In the genomic region with DNA sequence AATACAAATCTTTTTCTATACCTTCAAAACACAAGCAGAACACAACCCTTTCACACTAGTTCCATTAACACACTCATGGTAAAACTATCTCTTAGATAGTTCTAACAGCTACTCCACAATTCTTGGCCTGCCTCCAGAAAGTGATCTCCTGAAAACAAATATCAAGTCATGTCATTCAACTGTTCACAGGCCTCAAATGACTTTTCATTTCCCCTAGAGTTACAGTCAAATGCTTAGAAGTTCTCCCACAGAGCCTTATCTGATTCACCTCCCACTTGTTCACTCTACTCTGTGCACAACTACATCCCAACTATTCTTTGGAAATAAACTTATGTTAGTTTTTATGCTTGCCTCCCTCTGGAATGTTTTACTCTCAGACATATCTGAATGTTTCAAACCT, we compare ENCODE assay signal across 23 mouse cellular contexts. TPM values are rescaled to one million over a fixed set of nuclear protein-coding genes. Genes with fewer than 3 reads are reported as not detected.
DNase-seq lines count a peak whose midpoint lies in the region; ATAC-seq lines count a peak whose summit lies in the region.
"Had no signal": no experiment of that assay in that cellular context is flagged by ENCODE, and none has a peak within 500 bp of the region (broad histone marks: within the 10 kb centered on the region; RNA-seq: fewer than 3 reads in every experiment).

No protein-coding gene starts in this region.

- H3K9me3 ChIP-seq in heart, embryonic 11.5 days (replicated peaks; ENCODE audit: control insufficient read depth, low read length), result no peaks in the 10 kb centered on the region
- no peaks in the 10 kb centered on the region for H3K9me3 ChIP-seq in embryonic facial prominence, embryonic 10.5 days
- H3K9me3 ChIP-seq in forebrain, embryonic 11.5 days (ENCODE audit: control insufficient read depth, low read length), result no peaks in the 10 kb centered on the region
- H3K9me3 ChIP-seq: embryonic facial prominence, embryonic 15.5 days; forebrain, embryonic 10.5 days; heart, embryonic 10.5 days; hindbrain, embryonic 15.5 days; limb, embryonic 12.5 days; liver, embryonic 13.5 days; megakaryocyte, embryonic 14.5 days; stomach, embryonic 15.5 days had no signal

- H3K36me3 ChIP-seq in heart, embryonic 11.5 days (ENCODE audit: control insufficient read depth, insufficient read depth, low read length), result peaks cover 2% of the 10 kb centered on the region; the same call in 1 of the 2 replicates
- peaks cover 12% of the 10 kb centered on the region; the same call in 1 of the 2 replicates for H3K36me3 ChIP-seq in embryonic facial prominence, embryonic 10.5 days (replicated peaks)
- H3K36me3 ChIP-seq in forebrain, embryonic 11.5 days (ENCODE audit: control insufficient read depth, insufficient read depth, low read length), result no peaks in the 10 kb centered on the region
- H3K36me3 ChIP-seq: embryonic facial prominence, embryonic 15.5 days; hindbrain, embryonic 15.5 days; stomach, embryonic 15.5 days had no signal

- H3K4me3 ChIP-seq in heart, embryonic 11.5 days (ENCODE audit: low read depth, low read length), result no peak overlapping the region
- H3K4me3 ChIP-seq in embryonic facial prominence, embryonic 10.5 days, result no peak overlapping the region
- H3K4me3 ChIP-seq in forebrain, embryonic 11.5 days (ENCODE audit: low read depth, low read length), result no peak overlapping the region
- H3K4me3 ChIP-seq: embryonic facial prominence, embryonic 15.5 days; forebrain, embryonic 10.5 days; heart, embryonic 10.5 days; hindbrain, embryonic 15.5 days; limb, embryonic 12.5 days; liver, embryonic 13.5 days; megakaryocyte, embryonic 14.5 days; stomach, embryonic 15.5 days had no signal

- no peak overlapping the region for H3K27ac ChIP-seq in heart, embryonic 11.5 days (ENCODE audit: low read depth, low read length)
- H3K27ac ChIP-seq in embryonic facial prominence, embryonic 10.5 days (replicated peaks), result no peak overlapping the region
- H3K27ac ChIP-seq in forebrain, embryonic 11.5 days (ENCODE audit: low read depth, low read length), result no peak overlapping the region
- H3K27ac ChIP-seq: embryonic facial prominence, embryonic 15.5 days; forebrain, embryonic 10.5 days; heart, embryonic 10.5 days; hindbrain, embryonic 15.5 days; limb, embryonic 12.5 days; liver, embryonic 13.5 days; stomach, embryonic 15.5 days had no signal

- H3K27me3 ChIP-seq in heart, embryonic 11.5 days (ENCODE audit: control insufficient read depth, insufficient read depth, low read length), result no peaks in the 10 kb centered on the region
- H3K27me3 ChIP-seq in embryonic facial prominence, embryonic 10.5 days (replicated peaks; ENCODE audit: low read depth, poor library complexity, severe bottlenecking), result no peaks in the 10 kb centered on the region
- H3K27me3 ChIP-seq in forebrain, embryonic 11.5 days (ENCODE audit: control insufficient read depth, insufficient read depth, low read length), result no peaks in the 10 kb centered on the region
- H3K27me3 ChIP-seq: embryonic facial prominence, embryonic 15.5 days; hindbrain, embryonic 15.5 days; limb, embryonic 12.5 days; liver, embryonic 13.5 days; megakaryocyte, embryonic 14.5 days; stomach, embryonic 15.5 days had no signal

- peaks cover 3% of the 10 kb centered on the region; the same call in 1 of the 2 replicates for H3K4me1 ChIP-seq in heart, embryonic 11.5 days (ENCODE audit: control insufficient read depth, insufficient read depth, low read length)
- H3K4me1 ChIP-seq in embryonic facial prominence, embryonic 10.5 days, result no peaks in the 10 kb centered on the region
- H3K4me1 ChIP-seq in forebrain, embryonic 11.5 days (replicated peaks; ENCODE audit: control insufficient read depth, insufficient read depth, low read length), result no peaks in the 10 kb centered on the region
- H3K4me1 ChIP-seq: embryonic facial prominence, embryonic 15.5 days; forebrain, embryonic 10.5 days; heart, embryonic 10.5 days; limb, embryonic 12.5 days; stomach, embryonic 15.5 days had no signal

- DNase-seq in heart, postnatal 4 days, result peak; percentile 14
- DNase-seq in lung, postnatal 36 days, result peak; percentile 35
- no peak for DNase-seq in lung, postnatal 10 days
- peak; percentile 21 for DNase-seq in NIH3T3 (ENCODE audit: low read depth)
- peak; percentile 34 for DNase-seq in naive thymus-derived CD4-positive, alpha-beta T cell, adult 2 months (ENCODE audit: low read depth)
- DNase-seq in embryonic facial prominence, embryonic 10.5 days (ENCODE audit: low spot score), result no peak
- DNase-seq in forebrain, embryonic 11.5 days (ENCODE audit: low spot score), result no peak
- DNase-seq: adrenal gland, adult 2 months; cerebellum, adult 8-10 months; embryo, embryonic 11 days; gastrocnemius, postnatal 25 days; liver, embryonic 13.5 days; thymus, adult 18-20 months; thymus, postnatal 4 days had no signal

- no peak overlapping the region for H3K4me2 ChIP-seq in heart, embryonic 11.5 days
- no peak overlapping the region for H3K4me2 ChIP-seq in forebrain, embryonic 11.5 days (ENCODE audit: low read depth, low read length, severe bottlenecking)
- H3K4me2 ChIP-seq: embryonic facial prominence, embryonic 15.5 days; hindbrain, embryonic 15.5 days; limb, embryonic 12.5 days; liver, embryonic 13.5 days; stomach, embryonic 15.5 days had no signal

- H3K9ac ChIP-seq in heart, embryonic 11.5 days (ENCODE audit: low read depth, low read length), result no peak overlapping the region
- no peak overlapping the region for H3K9ac ChIP-seq in forebrain, embryonic 11.5 days (ENCODE audit: low read length)
- H3K9ac ChIP-seq: embryonic facial prominence, embryonic 15.5 days; hindbrain, embryonic 15.5 days; limb, embryonic 12.5 days; liver, embryonic 13.5 days; stomach, embryonic 15.5 days had no signal

- no peak for ATAC-seq in heart, embryonic 11.5 days (replicated peaks; ENCODE audit: insufficient number of reproducible peaks, low FRiP score, low TSS enrichment)
- no peak for ATAC-seq in forebrain, embryonic 11.5 days (replicated peaks; ENCODE audit: low FRiP score)
- ATAC-seq: intestine, postnatal 0 days had no signal

RNA-seq across cellular contexts. Expression of a gene that starts 15.9 kb away (rescaled TPM):
- total RNA-seq in heart, postnatal 4 days (2021), result 100 to 1,000 TPM; 123 to 124 TPM
- polyA plus RNA-seq in heart, embryonic 11.5 days (2014; fragmentation: Nextera tagmentation; extraction: Ambion mirVana), result 36.8 and 42.4 TPM in 2 replicates
- polyA plus RNA-seq in embryonic facial prominence, embryonic 10.5 days (2016; fragmentation: Nextera tagmentation; extraction: Ambion mirVana), result 33.1 and 37.5 TPM in 2 replicates
- polyA plus RNA-seq in forebrain, embryonic 11.5 days (2014; fragmentation: Nextera tagmentation; extraction: Ambion mirVana), result 47.9 and 51.7 TPM in 2 replicates

Comparison
In these comparisons a context has a peak if more than half of its experiments do, and no peak if none do; other contexts are left out.
1. DNase-seq: peak in heart, postnatal 4 days (single experiment), lung, postnatal 36 days (single experiment), NIH3T3 (single experiment) and naive thymus-derived CD4-positive, alpha-beta T cell, adult 2 months (single experiment); none in lung, postnatal 10 days (single experiment), embryonic facial prominence, embryonic 10.5 days (single experiment) and forebrain, embryonic 11.5 days (single experiment).